Mouse (Mus musculus) heart, adult 2 months (tissue): ENCODE results near the gene Samd4b. TPM values are rescaled to one million over a fixed set of nuclear protein-coding genes. Genes with fewer than 3 reads are reported as not detected.

Source experiments
- DNase-seq, 2 experiments: peaks; one replicate each; pipeline ENCODE4 v3.0.0; 2021
- H3K27ac ChIP-seq: fragments of 200-600 bp; 2 replicates; pipeline ENCODE4 v1.8.1; 2022
- H3K27me3 ChIP-seq: fragments of 200-500 bp; 2 replicates; pipeline ENCODE4 v1.6.1; 2012; ENCODE audit warnings: mild to moderate bottlenecking, low read length, inconsistent platforms, mixed read lengths; ENCODE audit not compliant: control insufficient read depth, insufficient read depth
- H3K36me3 ChIP-seq: fragments of 200-500 bp; 2 replicates; pipeline ENCODE4 v1.6.1; 2012; ENCODE audit warnings: low read length, inconsistent platforms; ENCODE audit not compliant: control insufficient read depth, insufficient read depth
- H3K4me1 ChIP-seq: fragments of 200-500 bp; 2 replicates; pipeline ENCODE4 v1.6.1; 2011; ENCODE audit warnings: low read length; ENCODE audit not compliant: control insufficient read depth, insufficient read depth
- H3K4me3 ChIP-seq: fragments of 200-600 bp; 2 replicates; pipeline ENCODE4 v1.8.1; 2022
- H3K79me2 ChIP-seq: fragments of 200-500 bp; replicated peaks from 2 replicates; pipeline ENCODE4 v1.6.1; 2012; ENCODE audit warnings: mild to moderate bottlenecking, inconsistent platforms, low read length, moderate library complexity, mixed read lengths; ENCODE audit not compliant: control insufficient read depth, insufficient read depth
- H3K9ac ChIP-seq: fragments of 200-500 bp; 2 replicates; pipeline ENCODE4 v1.6.1; 2012; ENCODE audit warnings: low read depth, mild to moderate bottlenecking, control low read depth, inconsistent platforms, low read length, mixed read lengths
- CTCF ChIP-seq: fragments of 200-600 bp; IDR thresholded peaks from 2 replicates; pipeline ENCODE4 v1.8.1; 2022; ENCODE audit warnings: antibody characterized with exemption, mild to moderate bottlenecking, moderate library complexity
- EP300 ChIP-seq: fragments of 200-500 bp; IDR thresholded peaks from 2 replicates; pipeline ENCODE4 v1.6.1; 2011; ENCODE audit warnings: low read depth, low read length, control low read depth; ENCODE audit not compliant: insufficient read depth
- POLR2A ChIP-seq: fragments of 200-500 bp; IDR thresholded peaks from 2 replicates; pipeline ENCODE4 v1.6.1; 2011; ENCODE audit warnings: mild to moderate bottlenecking, low read depth, low read length, control low read depth; ENCODE audit not compliant: insufficient read depth
- WGBS: fragments of 180-500 bp; shearing (Covaris S2); methylation state at CpG from one replicate; pipeline ENCODE4 v1.1.7; 2018; 5-methylcytosine and 5-hydroxymethylcytosine counted together
- intact Hi-C: fragments of 180-260 bp; cut with DNase I; formaldehyde crosslinking; loops from one replicate; pipeline ENCODE4 v1.15.1; 2025
- polyA plus RNA-seq: library from polyadenylated mRNA; depleted of rRNA; stranded (reverse); fragments of >200 nt; gene quantifications from 2 replicates; pipeline ENCODE4 v1.2.3, GENCODE M21; 2012
- total RNA-seq, 2 experiments: library from RNA; stranded (reverse); gene quantifications; 2 replicates each; pipeline ENCODE4 v1.2.3; 2021

The Samd4b gene
- total and polyA plus RNA-seq, 3 experiments, result 21.9 to 46.1 (median 22.4) TPM

- H3K27me3 ChIP-seq, result no peaks in the 10 kb centered on the region
- peak; percentile 86 to 89 for DNase-seq
- H3K79me2 ChIP-seq, result no peaks in the 10 kb centered on the region
- 1% methylated on average over 4 of the region's 4 CpGs for WGBS
- H3K27ac ChIP-seq, result peak overlapping the region; percentile 62
- H3K4me3 ChIP-seq, result no peak overlapping the region
- H3K9ac ChIP-seq, result no peak overlapping the region
- peaks cover 15% of the 10 kb centered on the region for H3K4me1 ChIP-seq
- no peaks in the 10 kb centered on the region for H3K36me3 ChIP-seq
- no peak for TF ChIP-seq POLR2A
- TF ChIP-seq CTCF, result peak; percentile 82
- peak; percentile 99 for TF ChIP-seq EP300
- intact Hi-C loops, result loop anchor here (1.0 to 5.0 kb wide), 2 partner anchors 13 to 109 kb away; partner anchors contain the start of gene Eid2b
Measured at GRCm38 (mm10) chr7:28386462-28386861, 211.5 kb downstream of the Samd4b start.

- WGBS, result 74% methylated on average over 7 of the region's 7 CpGs
- DNase-seq, result peak; percentile 57 to 77
Measured at GRCm38 (mm10) chr7:28386007-28386406, 211.9 kb downstream of the Samd4b start.

GRCm38 (mm10) chr7:28385196-28385595, 212.7 kb downstream of the Samd4b start:
- WGBS, result 88% methylated on average over 9 of the region's 9 CpGs
- TF ChIP-seq POLR2A (no peak), CTCF (no peak)

More at GRCm38 (mm10) chr7:28386007-28386406, 211.9 kb downstream of the Samd4b start:
- Histone ChIP-seq H3K27ac (peak overlapping the region; percentile 62), H3K27me3 (no peaks in the 10 kb centered on the region), H3K4me3 (no peak overlapping the region), H3K9ac (no peak overlapping the region), H3K79me2 (no peaks in the 10 kb centered on the region), H3K36me3 (no peaks in the 10 kb centered on the region), H3K4me1 (peaks cover 15% of the 10 kb centered on the region)
- TF ChIP-seq POLR2A, result no peak
- no peak for TF ChIP-seq CTCF
- no peak for TF ChIP-seq EP300
- intact Hi-C loops, result loop anchor here (1.0 to 5.0 kb wide), 2 partner anchors 13 to 109 kb away; partner anchors contain the start of gene Eid2b

DNA sequence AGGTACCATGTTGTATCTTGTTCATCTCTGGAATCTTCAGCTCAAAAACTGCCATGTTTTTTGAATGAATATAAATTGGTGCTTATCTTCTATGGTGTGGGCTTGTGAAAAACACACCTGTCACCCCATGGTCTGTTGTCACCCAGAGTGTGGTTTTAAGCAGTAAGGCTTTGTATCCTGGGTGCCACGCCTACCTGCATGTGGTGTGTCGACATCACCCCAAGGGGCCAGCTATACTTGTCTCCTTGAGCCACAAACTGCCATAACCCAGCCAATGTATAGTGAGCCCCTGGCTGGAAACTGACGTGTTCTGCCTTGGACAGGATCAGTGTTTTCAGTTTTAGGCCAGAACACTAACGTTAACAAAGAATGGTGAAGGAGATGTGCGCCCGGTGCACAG, 213.8 kb downstream of the Samd4b start:
- TF ChIP-seq EP300 (no peak), CTCF (no peak), POLR2A (no peak)
- no peak for DNase-seq
- Histone ChIP-seq H3K4me3 (no peak overlapping the region), H3K27me3 (no peaks in the 10 kb centered on the region), H3K79me2 (no peaks in the 10 kb centered on the region), H3K27ac (no peak overlapping the region; the same call in 1 of the 2 replicates), H3K9ac (no peak overlapping the region), H3K4me1 (peaks cover 19% of the 10 kb centered on the region), H3K36me3 (0 out of 2 replicates have a peak, but pooled peaks cover 5% of the 10 kb centered on the region)
- intact Hi-C loops, result loop anchor here (5.0 kb wide), 1 partner anchor 428 kb away; no protein-coding TSS in a partner anchor
- WGBS, result 86% methylated on average over 6 of the region's 6 CpGs

More at GRCm38 (mm10) chr7:28385196-28385595, 212.7 kb downstream of the Samd4b start:
- Histone ChIP-seq H3K27ac (peak overlapping the region; percentile 62), H3K4me3 (no peak overlapping the region), H3K27me3 (no peaks in the 10 kb centered on the region), H3K9ac (no peak overlapping the region), H3K79me2 (no peaks in the 10 kb centered on the region), H3K4me1 (peaks cover 19% of the 10 kb centered on the region), H3K36me3 (0 out of 2 replicates have a peak, but pooled peaks cover 5% of the 10 kb centered on the region)
- intact Hi-C loops, result loop anchor here (5.0 kb wide), 1 partner anchor 108 kb away; the partner anchor contains the start of gene Eid2b
- no peak for DNase-seq

GRCm38 (mm10) chr7:28383606-28384005, 214.3 kb downstream of the Samd4b start:
- Histone ChIP-seq H3K27me3 (no peaks in the 10 kb centered on the region), H3K79me2 (no peaks in the 10 kb centered on the region), H3K27ac (peak overlapping the region; percentile 93), H3K9ac (no peak overlapping the region), H3K36me3 (0 out of 2 replicates have a peak, but pooled peaks cover 5% of the 10 kb centered on the region), H3K4me1 (peaks cover 19% of the 10 kb centered on the region), H3K4me3 (no peak overlapping the region)
- WGBS, result 47% methylated on average over 4 of the region's 4 CpGs
- no peak for DNase-seq
- TF ChIP-seq EP300 (no peak), CTCF (no peak), POLR2A (no peak)
- intact Hi-C loops, result loop anchor here (5.0 kb wide), 1 partner anchor 429 kb away; no protein-coding TSS in a partner anchor

DNA sequence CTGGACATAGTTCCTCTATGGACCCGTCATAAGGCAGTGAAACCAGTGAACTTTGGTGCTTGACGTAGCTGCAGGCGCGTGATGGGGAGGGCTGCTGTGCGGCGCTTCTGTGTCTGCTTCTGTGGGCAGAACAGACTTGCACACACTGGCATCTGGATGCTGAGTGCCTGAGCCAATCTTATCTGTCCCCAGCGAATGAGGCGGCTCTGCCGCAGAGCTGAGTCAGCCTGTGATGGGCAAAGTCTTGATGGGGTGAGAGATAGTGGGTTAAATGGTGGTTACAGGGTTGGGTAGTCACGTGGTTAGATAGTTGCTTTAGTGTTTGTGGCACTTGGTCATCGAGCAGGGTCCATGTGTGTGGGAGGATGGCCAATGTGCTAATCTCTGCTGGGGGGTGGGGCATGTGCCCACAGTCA, 215.0 kb downstream of the Samd4b start:
- intact Hi-C loops, result loop anchor here (5.0 kb wide), 1 partner anchor 429 kb away; no protein-coding TSS in a partner anchor
- DNase-seq, result peak; percentile 65 to 80
- 13% methylated on average over 11 of the region's 11 CpGs for WGBS
- Histone ChIP-seq H3K9ac (peak overlapping the region; percentile 58), H3K79me2 (no peaks in the 10 kb centered on the region), H3K27me3 (no peaks in the 10 kb centered on the region), H3K4me1 (peaks cover 19% of the 10 kb centered on the region), H3K36me3 (0 out of 2 replicates have a peak, but pooled peaks cover 5% of the 10 kb centered on the region), H3K4me3 (no peak overlapping the region), H3K27ac (peak overlapping the region; percentile 93)
- TF ChIP-seq EP300 (no peak; the same call in 1 of the 2 replicates), POLR2A (peak; percentile 33; the same call in 1 of the 2 replicates)
